Mouse (Mus musculus) central nervous system, embryonic 14 days (tissue): Measurements from ENCODE around the gene Itsn1. TPM values are rescaled to one million over a fixed set of nuclear protein-coding genes. Genes with fewer than 3 reads are reported as not detected.

Experiments
- polyA plus RNA-seq: library from polyadenylated mRNA; depleted of rRNA; stranded (reverse); fragments of >200 nt; gene quantifications from 2 replicates; pipeline ENCODE4 v1.2.3, GENCODE M21; 2012; rRNA removed

The Itsn1 gene
- polyA plus RNA-seq: 76.2 and 88.3 TPM in 2 replicates

DNA sequence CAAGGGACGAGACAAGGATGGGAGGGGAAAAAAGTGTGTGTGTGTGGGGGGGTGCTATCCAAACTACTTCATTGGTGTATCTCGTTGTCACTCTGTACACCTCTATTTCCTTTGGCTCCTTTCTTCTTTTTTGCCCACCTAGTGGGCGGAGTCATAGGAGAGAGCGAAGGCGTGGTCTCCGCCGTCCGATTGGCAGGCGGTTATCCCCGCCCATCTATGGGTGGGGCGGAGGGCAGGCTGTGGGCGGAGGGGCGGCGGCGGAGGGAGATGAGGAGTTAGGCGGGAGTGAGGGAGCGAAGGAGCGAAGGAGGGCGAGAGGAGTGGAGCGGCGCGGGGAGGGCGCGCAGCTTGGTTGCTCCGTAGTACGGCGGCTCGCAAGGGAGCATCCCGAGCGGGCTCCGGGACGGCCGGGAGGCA, at the start of gene Itsn1:
Gene Itsn1 (plus strand): TSS at position 216 of the 417 bp plus-strand sequence.

GRCm38 (mm10) chr16:91688619-91689334, 40.3 kb upstream of the Itsn1 start, which contains the start of gene Donson:
Gene Donson, minus strand, starts transcription at chr16:91688770.

DNA sequence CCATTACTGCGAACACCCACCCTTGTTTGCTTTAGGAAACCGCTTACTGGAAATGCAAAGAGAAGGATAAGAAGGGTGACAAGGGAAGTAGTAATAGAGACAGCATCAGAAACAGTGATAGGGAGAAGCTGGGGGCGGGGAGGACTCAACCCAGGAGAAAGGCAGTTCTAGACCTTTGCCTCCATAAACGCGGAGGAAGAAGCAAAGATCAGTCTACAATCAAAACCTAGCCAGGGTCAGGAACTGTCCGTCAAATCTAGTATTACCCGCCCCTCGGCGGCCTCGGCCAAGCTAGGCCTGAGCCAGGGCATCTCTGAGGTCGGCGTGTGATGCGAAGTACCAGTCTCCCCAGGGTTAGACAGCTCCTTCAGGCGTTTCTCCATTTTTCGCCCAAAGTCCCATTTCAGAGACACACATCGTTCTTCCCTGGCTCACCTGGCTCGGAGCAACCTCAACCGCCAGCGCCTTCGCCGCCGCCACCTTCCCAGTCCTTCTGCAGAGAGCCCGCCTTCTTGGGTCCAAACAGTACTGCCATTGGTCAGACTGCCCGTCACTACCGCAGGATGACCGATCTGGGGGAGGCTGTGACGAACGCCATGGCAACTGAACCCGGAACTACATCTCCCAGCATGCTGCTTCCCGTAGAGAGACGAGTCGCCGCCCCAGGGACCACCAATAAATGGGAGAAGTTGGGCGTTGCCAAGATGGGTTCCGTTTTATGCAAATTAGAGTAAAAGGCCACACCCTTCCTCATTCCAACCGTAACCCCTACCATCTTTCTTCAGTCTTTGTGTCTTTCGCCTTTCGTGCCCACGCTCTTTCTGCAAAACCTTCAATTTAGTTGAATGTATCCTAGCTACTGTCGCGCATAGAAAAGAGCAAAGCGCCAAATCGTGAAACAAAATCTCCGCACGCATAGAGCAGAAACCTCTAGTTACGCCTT, 687 bp upstream of the Itsn1 start, which contains the start of gene Cryzl1:
Gene Cryzl1 (minus strand): TSS at position 853 of the 943 bp plus-strand sequence.

Other genes with a start within 250 kb of the Itsn1 start
- 44.4 and 44.8 TPM in 2 replicates for gene Ifnar1, start 244.0 kb upstream of the Itsn1 start, polyA plus RNA-seq
- gene Ifngr2, start 182.2 kb upstream of the Itsn1 start, polyA plus RNA-seq: 26.4 and 27.1 TPM in 2 replicates
- 44.4 and 48.9 TPM in 2 replicates for gene Tmem50b, start 131.5 kb upstream of the Itsn1 start, polyA plus RNA-seq
- 3.9 and 4.2 TPM in 2 replicates for gene Dnajc28, start 110.3 kb upstream of the Itsn1 start, polyA plus RNA-seq
- 69.1 and 69.3 TPM in 2 replicates for gene Gart, start 82.3 kb upstream of the Itsn1 start, polyA plus RNA-seq
- gene Son, start 81.8 kb upstream of the Itsn1 start, polyA plus RNA-seq: 346 and 354 TPM in 2 replicates
- gene Donson, start 40.5 kb upstream of the Itsn1 start, polyA plus RNA-seq: 39.1 and 41.5 TPM in 2 replicates
- 72.3 and 80.8 TPM in 2 replicates for gene Cryzl1, start 306 bp upstream of the Itsn1 start, polyA plus RNA-seq